Mouse (Mus musculus): ENCODE measurements around the gene Ska2. TPM values are rescaled to one million over a fixed set of nuclear protein-coding genes. Genes with fewer than 3 reads are reported as not detected.

The Ska2 gene
- total RNA-seq, 2 experiments from 2014 or later: 9.8 to 14.1 TPM

DNA sequence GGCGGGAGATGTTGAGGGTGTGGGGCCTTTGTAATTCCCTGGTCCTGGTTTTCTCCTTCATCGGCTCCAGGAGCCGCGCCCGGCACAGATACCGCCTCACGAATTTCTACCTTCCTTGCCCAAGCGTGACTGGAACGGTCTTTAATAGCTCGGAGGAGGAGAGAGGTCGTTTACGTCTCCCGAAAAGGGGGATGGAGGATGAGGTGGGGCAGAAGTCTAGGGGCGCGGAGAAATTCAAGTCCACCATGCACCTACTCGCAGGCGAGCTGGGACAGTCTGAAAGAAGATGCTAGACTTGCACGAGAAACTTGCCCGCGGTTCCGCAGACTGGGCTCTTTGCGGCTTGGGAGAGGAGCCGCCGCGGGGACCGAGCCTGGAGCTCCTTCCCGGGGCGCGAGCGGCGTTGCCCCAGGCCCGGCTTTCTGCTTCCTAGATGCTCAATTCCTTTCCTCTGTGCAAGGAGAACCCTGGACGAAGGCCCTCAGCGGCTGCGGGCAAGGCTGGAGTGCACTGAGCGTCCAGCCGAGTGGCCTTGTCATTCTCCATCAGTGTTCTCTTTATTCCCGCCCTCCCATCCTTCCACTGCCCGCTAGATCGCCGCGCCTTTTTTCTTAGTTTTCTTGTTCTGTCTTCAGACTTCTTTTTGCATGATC lies 611 bp downstream of the Ska2 start:
- intact Hi-C loops (cut with DNase I): loop anchor here (2.0 kb wide), 3 partner anchors 17 to 35 kb away; partner anchors contain the start of genes Gdpd1, Smg8 and Trim37
- Histone ChIP-seq H3K4me3 (peak overlapping the region; percentile 68), H3K27ac (peak overlapping the region; percentile 92)
- TF ChIP-seq CTCF (IDR thresholded peaks at IDR 0.05): no peak
- DNase-seq (ENCODE audit: extremely low spot score in 1 of 2, low spot score in 2 of 2): peak; percentile 20

DNA sequence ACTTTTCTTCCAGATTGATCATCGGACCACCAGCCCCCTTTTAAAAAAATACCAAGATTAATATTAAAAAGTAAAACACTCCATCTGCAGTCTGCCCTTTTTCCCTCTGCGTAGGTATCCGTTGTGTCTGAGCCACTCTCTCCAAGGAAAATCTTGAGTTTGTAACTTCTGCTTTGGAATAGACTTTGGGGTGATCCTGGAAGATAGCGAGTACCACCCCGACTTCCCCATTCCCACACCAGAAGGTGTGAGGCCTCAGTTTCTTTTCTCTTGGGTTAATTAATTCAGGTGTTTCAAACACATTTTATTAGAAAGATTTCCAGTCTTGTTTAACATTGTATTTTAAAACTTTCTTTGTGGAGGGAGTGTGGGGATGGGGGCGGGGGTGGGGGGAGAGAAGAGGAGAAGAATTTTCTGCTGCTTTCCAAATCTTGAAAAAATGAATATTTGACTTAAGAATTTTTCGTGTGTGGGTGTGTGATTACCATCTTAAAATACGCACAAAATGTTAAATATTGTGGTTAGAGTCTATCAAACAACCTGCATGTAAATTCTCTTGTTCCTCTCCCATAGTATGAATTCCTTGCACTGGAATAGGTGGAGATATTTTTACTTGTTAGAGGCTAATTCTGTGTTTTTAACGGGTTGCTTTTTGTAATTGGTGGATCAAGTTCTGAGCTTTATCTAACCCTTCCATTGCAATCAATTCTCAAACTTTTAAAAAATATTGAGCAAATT lies 1.3 kb downstream of the Ska2 start:
- Histone ChIP-seq H3K4me3 (peak overlapping the region; percentile 68), H3K27ac (no peak overlapping the region)
- DNase-seq (ENCODE audit: extremely low spot score in 1 of 2, low spot score in 2 of 2): no peak
- intact Hi-C loops (cut with DNase I): loop anchor here (2.0 kb wide), 1 partner anchor 16 kb away; the partner anchor contains the start of gene Trim37
- no peak for TF ChIP-seq CTCF (IDR thresholded peaks at IDR 0.05)

DNA sequence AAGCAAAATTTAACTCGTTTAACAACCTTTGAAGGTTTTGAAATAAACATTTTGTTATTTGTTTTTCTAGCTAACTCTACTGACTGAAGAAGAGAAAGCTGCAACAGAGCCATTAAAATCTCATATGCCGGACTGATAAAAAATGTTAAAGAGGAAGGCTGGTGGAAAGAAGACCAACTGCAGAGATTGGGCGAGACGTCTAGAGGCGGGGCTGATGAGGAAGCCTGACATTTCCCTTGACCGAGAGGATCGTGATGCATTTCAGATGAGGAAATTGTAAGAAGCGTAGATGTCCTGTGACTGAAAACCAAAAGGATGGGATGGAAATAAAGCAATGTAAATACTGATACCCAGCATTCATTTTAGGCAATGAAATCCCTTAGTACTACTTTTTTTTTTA lies 12.8 kb downstream of the Ska2 start:
- H3K4me3 ChIP-seq: no peak overlapping the region
- intact Hi-C loops (cut with DNase I): no loop called here
- H3K27ac ChIP-seq: no peak overlapping the region
- no peak for TF ChIP-seq CTCF (IDR thresholded peaks at IDR 0.05)
- DNase-seq (ENCODE audit: extremely low spot score in 1 of 2, low spot score in 2 of 2): no peak

DNA sequence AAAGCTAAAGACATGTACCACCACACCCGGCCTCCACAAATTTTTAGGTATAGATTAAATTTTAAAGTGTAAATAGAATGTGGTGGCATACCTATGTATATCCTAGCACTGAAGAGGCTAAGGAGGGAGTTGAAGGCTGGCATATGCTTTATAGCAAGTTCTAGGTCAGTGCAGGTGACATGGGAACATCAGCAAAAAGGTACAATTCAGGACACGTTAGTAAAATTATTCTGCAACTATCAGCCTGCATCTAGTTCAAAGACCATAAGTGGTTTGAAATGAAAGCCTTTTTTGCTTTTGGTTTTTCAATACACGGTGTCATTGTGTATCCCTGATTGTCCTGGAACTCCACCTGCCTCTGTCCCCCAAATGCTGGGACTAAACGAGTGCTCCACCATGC lies 16.5 kb downstream of the Ska2 start:
- no peak overlapping the region for H3K27ac ChIP-seq
- H3K4me3 ChIP-seq: no peak overlapping the region
- no peak for TF ChIP-seq CTCF (IDR thresholded peaks at IDR 0.05)

DNA sequence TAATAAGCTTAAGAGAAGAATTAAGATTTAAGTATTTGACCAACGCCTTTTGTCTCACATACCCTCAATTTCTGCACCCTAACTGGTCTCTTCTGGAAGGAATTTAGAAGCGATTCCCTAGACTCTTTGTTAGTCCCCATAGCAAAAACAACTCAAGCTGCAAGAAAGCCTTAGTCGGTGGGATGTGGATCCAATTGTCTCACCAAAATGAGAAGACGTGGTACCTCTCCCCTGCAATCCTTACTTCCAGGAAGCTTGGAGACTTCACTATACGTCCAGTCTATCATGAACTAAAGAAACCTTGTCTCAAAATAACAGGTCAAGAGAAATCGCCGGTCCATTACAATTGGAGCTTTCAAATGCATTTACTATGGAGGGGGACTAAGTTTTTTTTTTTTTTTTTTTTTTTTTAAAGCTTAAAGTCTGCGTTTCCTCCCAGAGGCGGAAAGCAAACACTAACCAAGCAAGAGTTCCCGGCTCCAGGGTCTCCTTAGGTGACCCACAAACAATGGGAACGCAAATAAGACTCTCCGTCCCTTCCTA lies 17.3 kb downstream of the Ska2 start:
- Histone ChIP-seq H3K4me3 (peak overlapping the region; percentile 83), H3K27ac (peak overlapping the region; percentile 38; the same call in 1 of the 2 replicates)
- DNase-seq (ENCODE audit: extremely low spot score in 1 of 2, low spot score in 2 of 2): no peak
- no peak for TF ChIP-seq CTCF (IDR thresholded peaks at IDR 0.05)
- intact Hi-C loops (cut with DNase I): loop anchor here (2.0 kb wide), 1 partner anchor 16 kb away; no protein-coding TSS in a partner anchor

More for the DNA sequence above, 16.5 kb downstream of the Ska2 start:
- intact Hi-C loops (cut with DNase I): no loop called here
- DNase-seq (ENCODE audit: extremely low spot score in 1 of 2, low spot score in 2 of 2): no peak

DNA sequence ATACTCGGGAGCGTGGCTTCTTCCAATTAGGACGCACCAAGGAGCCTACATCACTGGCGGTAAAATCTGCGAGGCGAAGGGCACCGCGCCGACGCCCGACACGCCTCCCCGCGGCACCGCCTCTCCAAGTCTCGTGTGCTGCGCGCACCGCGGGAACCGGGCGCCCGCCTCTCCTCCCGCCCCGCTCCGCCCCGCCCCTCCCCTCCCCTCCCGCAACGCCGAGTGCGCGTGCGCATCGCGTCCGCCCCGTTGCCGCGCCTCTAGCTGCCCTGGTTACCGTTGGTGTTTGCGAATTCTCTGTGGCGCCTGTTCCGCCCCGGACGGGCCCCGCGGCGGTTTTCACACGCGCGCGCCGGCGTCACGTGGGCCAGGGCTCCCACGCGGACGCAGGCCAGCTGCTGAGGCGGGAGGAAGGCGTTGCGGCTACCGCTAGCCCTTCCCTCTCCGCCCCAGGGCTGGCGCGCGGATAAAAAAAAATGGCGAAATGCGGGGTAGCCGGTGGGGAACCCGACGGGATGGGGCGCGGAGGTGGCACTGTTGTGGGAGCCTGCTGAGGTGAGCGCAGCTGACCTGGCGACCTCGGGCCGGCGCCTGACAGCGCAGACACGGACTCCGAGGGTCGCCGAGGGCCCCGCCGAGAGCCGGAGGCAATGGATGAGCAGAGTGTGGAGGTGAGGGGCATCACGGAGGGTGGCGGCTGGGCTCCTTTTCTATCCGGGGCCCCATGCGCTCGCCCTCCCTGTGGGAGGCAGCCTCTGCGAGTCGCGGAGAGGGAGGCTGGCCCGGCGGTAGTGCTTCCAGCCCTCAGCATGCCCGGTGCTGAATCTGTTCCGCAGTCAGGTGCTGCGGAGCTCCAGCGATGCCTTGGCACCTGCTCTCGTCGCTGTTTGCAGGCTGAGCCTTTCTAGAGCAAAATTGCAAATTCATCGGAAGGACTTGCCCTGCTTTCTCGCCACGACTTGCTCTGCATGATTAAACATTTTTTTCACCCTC lies 18.1 kb downstream of the Ska2 start, which contains the start of gene Trim37:
TSS of gene Trim37 (plus strand) at position 254 of the 993 bp plus-strand sequence.
- no peak for TF ChIP-seq CTCF (IDR thresholded peaks at IDR 0.05)
- intact Hi-C loops (cut with DNase I): loop anchor here (2.0 kb wide), 1 partner anchor 16 kb away; no protein-coding TSS in a partner anchor
- Histone ChIP-seq H3K4me3 (peak within 1 kb of the TSS; percentile 83), H3K27ac (peak within 1 kb of the TSS; percentile 95)
- DNase-seq (ENCODE audit: extremely low spot score in 1 of 2, low spot score in 2 of 2): peak; percentile 91 to 93

DNA sequence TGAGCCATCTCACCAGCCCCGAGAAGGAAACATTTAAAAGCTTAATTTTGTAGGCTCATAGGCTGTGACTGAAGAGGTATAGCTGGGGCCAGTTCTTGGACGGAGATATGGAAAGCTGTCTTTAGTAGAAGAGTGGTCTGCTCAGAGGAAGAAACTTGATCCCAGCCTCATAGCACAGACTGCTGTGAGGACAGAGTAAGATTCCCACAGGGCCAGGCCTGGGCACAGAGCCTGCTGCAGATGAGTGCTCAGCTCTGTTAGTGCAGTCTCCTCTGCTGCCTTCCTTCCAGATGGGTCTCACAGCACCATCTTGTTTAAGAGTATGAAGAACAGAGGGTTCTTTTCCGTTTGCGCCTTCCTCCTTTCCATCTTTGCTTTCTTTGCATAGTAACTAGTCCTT lies 27.2 kb downstream of the Ska2 start:
- Histone ChIP-seq H3K4me3 (no peak overlapping the region), H3K27ac (no peak overlapping the region)
- no peak for TF ChIP-seq CTCF (IDR thresholded peaks at IDR 0.05)
- DNase-seq (ENCODE audit: extremely low spot score in 1 of 2, low spot score in 2 of 2): no peak
- intact Hi-C loops (cut with DNase I): no loop called here

DNA sequence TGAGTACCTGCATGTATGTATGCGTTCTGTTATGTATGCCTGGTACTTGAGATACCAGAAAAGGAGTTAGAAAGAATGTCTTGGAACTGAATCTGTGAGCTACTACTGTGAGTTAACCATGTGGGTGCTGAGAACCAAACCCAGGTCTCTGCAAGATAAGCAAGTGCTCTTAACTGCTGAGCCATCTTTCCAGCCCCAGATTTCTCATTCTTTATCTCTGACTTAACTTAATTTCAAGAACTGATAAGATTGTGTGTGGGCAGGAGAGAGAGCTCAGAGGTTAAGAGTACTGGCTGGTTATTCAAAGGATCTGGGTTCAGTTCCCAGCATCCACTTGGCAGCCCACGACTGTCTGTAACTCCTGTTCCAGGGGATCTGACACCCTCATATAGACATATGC lies 49.0 kb downstream of the Ska2 start:
- no peak for DNase-seq (ENCODE audit: extremely low spot score in 1 of 2, low spot score in 2 of 2)
- no peak overlapping the region for H3K4me3 ChIP-seq
- no peak for TF ChIP-seq CTCF (IDR thresholded peaks at IDR 0.05)
- no peak overlapping the region for H3K27ac ChIP-seq
- intact Hi-C loops (cut with DNase I): no loop called here

DNA sequence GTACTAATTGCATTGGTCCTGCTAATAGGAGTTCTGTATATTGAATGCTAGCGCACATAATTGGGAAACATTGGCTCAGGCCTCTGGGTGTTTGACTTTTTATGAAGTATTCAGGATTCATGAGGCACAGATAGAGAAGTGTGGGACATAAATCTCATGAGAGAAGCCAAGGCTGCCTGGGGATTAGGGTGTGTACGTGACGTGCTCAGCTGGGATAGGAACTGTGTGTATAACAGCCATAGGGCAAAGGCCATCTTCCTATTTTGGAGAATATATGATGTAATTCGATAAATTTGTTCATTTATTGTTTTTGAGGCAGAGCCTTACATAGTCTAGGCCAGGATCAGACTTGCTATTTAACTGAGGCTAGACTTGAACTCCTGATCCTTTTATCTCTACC lies 53.7 kb downstream of the Ska2 start:
- DNase-seq (ENCODE audit: extremely low spot score in 1 of 2, low spot score in 2 of 2): no peak
- no peak overlapping the region for H3K4me3 ChIP-seq
- no peak for TF ChIP-seq CTCF (IDR thresholded peaks at IDR 0.05)
- H3K27ac ChIP-seq: no peak overlapping the region
- intact Hi-C loops (cut with DNase I): no loop called here

DNA sequence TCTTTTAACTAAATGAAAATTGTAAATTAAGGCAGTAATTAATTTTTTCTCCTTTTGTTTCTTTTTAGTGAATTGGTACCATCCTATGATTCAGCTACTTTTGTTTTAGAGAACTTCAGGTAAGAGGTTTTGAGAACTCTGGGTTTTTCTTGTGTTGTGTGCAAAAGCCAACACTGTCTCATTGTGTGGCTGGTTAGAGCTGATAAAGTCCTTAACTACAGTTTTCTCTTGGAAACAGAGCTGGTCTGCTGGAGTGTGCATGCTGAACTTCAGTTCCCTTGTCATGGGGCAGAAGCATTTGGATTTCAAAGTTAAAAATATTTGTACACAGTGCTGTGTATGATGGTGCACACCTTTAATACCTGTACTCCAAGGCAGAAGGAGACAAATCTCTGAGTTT lies 54.7 kb downstream of the Ska2 start:
- Histone ChIP-seq H3K27ac (no peak overlapping the region), H3K4me3 (no peak overlapping the region)
- no peak for DNase-seq (ENCODE audit: extremely low spot score in 1 of 2, low spot score in 2 of 2)
- TF ChIP-seq CTCF (IDR thresholded peaks at IDR 0.05): no peak
- intact Hi-C loops (cut with DNase I): no loop called here

DNA sequence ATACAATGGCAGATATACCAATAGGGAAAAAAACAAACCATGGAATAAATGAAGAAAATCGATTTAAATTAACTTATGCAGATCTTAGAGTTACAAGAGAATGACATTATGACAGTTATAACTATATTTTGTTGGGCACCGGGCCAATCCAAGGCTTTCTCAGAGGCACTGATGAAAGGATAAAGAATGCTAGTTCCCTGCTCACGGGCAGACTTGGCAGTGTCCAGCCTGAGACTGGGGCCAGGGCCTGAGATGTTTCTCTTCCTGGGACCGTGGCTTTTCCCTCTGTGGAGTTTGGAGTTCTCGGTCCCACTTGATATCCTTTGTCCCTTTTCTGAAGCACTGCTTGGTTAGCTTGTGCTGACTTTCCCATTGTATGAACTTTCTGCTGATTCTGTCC lies 64.6 kb downstream of the Ska2 start:
- no peak for TF ChIP-seq CTCF (IDR thresholded peaks at IDR 0.05)
- DNase-seq (ENCODE audit: extremely low spot score in 1 of 2, low spot score in 2 of 2): no peak
- Histone ChIP-seq H3K27ac (no peak overlapping the region), H3K4me3 (no peak overlapping the region)
- intact Hi-C loops (cut with DNase I): no loop called here

Small RNAs within 50 kb of the gene (microRNA-seq; reads per million reads assigned to microRNA genes)
- 56.6 to 281 reads per million in 2 experiments for gene Mir301

Other genes with a start within 250 kb of the Ska2 start
- gene Ypel2, start 115.5 kb upstream of the Ska2 start, total RNA-seq (2021): 10 to 100 TPM; 42.8 to 45.5 TPM
- 10 to 100 TPM; 40.1 to 42.4 TPM for gene Gdpd1, start 35.2 kb upstream of the Ska2 start, total RNA-seq (2021)
- 10 to 100 TPM; 16.3 to 16.5 TPM for gene Smg8, start 22.5 kb upstream of the Ska2 start, total RNA-seq (2021)
- under 1 TPM; 0.18 to 0.37 TPM for gene Prr11, start 526 bp upstream of the Ska2 start, total RNA-seq (2021)
- gene Trim37, start 17.8 kb downstream of the Ska2 start, total RNA-seq (2021): 100 to 1,000 TPM; 231 TPM
- gene Ppm1e, start 249.8 kb downstream of the Ska2 start, total RNA-seq (2021): 100 to 1,000 TPM; 140 to 152 TPM